In genomic region chr6:124492842-124493561, GRCm38 (mm10) we compare ENCODE assay signal across 8 mouse cellular contexts. TPM values are rescaled to one million over a fixed set of nuclear protein-coding genes. Genes with fewer than 3 reads are reported as not detected.
DNase-seq lines count a peak whose midpoint lies in the region; ATAC-seq and TF ChIP-seq lines count a peak whose summit lies in the region.

Gene C1rl (plus strand): TSS chr6:124493113.

- H3K4me3 ChIP-seq in E14TG2a.4 (replicated peaks; ENCODE audit: low read length), result peak within 1 kb of the TSS; percentile 37
- no peak within 1 kb of the TSS for H3K4me3 ChIP-seq in forebrain, embryonic 13.5 days
- no peak within 1 kb of the TSS for H3K4me3 ChIP-seq in heart, postnatal 0 days (ENCODE audit: low read depth, low read length)
- H3K4me3 ChIP-seq in liver, embryonic 15.5 days (replicated peaks), result no peak within 1 kb of the TSS; the same call in 1 of the 2 replicates
- no peak within 1 kb of the TSS for H3K4me3 ChIP-seq in stomach, embryonic 15.5 days (replicated peaks)

- peak; percentile 69 for ATAC-seq in forebrain, embryonic 13.5 days
- ATAC-seq in heart, postnatal 0 days (ENCODE audit: insufficient read depth, low read depth), result peak; percentile 91
- ATAC-seq in liver, embryonic 15.5 days (ENCODE audit: insufficient read depth), result peak; percentile 88
- peak; percentile 92 for ATAC-seq in stomach, embryonic 15.5 days (ENCODE audit: insufficient read depth, low FRiP score, low read depth)

- no peaks in the 10 kb centered on the region for H3K9me3 ChIP-seq in E14TG2a.4 (ENCODE audit: low read length)
- H3K9me3 ChIP-seq in forebrain, embryonic 13.5 days (replicated peaks), result no peaks in the 10 kb centered on the region
- no peaks in the 10 kb centered on the region for H3K9me3 ChIP-seq in heart, postnatal 0 days (replicated peaks; ENCODE audit: control insufficient read depth, low read length)
- no peaks in the 10 kb centered on the region for H3K9me3 ChIP-seq in liver, embryonic 15.5 days (replicated peaks)
- H3K9me3 ChIP-seq in stomach, embryonic 15.5 days, result no peaks in the 10 kb centered on the region

- TF ChIP-seq EP300 in heart, postnatal 0 days (IDR thresholded peaks at IDR 0.05; ENCODE audit: low read depth), result no peak

- WGBS in forebrain, embryonic 13.5 days, result 68% methylated on average over 3 of the region's 4 CpGs
- 32% methylated on average over 4 of the region's 4 CpGs for WGBS in heart, postnatal 0 days
- 22% methylated on average over 2 of the region's 4 CpGs for WGBS in liver, embryonic 15.5 days (ENCODE audit: insufficient replicate concordance)
- WGBS in stomach, embryonic 15.5 days, result 36% methylated on average over 2 of the region's 4 CpGs

- H3K27me3 ChIP-seq in E14TG2a.4 (ENCODE audit: insufficient read depth, low read length), result no peaks in the 10 kb centered on the region
- H3K27me3 ChIP-seq in forebrain, embryonic 13.5 days, result no peaks in the 10 kb centered on the region
- H3K27me3 ChIP-seq in heart, postnatal 0 days (ENCODE audit: control insufficient read depth, insufficient read depth, low read length), result no peaks in the 10 kb centered on the region
- H3K27me3 ChIP-seq in liver, embryonic 15.5 days, result no peaks in the 10 kb centered on the region
- no peaks in the 10 kb centered on the region for H3K27me3 ChIP-seq in stomach, embryonic 15.5 days (replicated peaks)

- no peaks in the 10 kb centered on the region for H3K36me3 ChIP-seq in E14TG2a.4 (ENCODE audit: insufficient read depth, low read length)
- no peaks in the 10 kb centered on the region for H3K36me3 ChIP-seq in forebrain, embryonic 13.5 days (ENCODE audit: poor library complexity, severe bottlenecking)
- H3K36me3 ChIP-seq in heart, postnatal 0 days (replicated peaks; ENCODE audit: control insufficient read depth, insufficient read depth, low read length), result no peaks in the 10 kb centered on the region
- H3K36me3 ChIP-seq in liver, embryonic 15.5 days (replicated peaks), result no peaks in the 10 kb centered on the region
- no peaks in the 10 kb centered on the region for H3K36me3 ChIP-seq in stomach, embryonic 15.5 days

- H3K4me1 ChIP-seq in E14TG2a.4 (replicated peaks; ENCODE audit: low read depth, low read length), result peaks cover 16% of the 10 kb centered on the region
- H3K4me1 ChIP-seq in forebrain, embryonic 13.5 days, result no peaks in the 10 kb centered on the region
- no peaks in the 10 kb centered on the region for H3K4me1 ChIP-seq in heart, postnatal 0 days (ENCODE audit: control insufficient read depth, insufficient read depth)
- peaks cover 18% of the 10 kb centered on the region for H3K4me1 ChIP-seq in liver, embryonic 15.5 days (replicated peaks)
- H3K4me1 ChIP-seq in stomach, embryonic 15.5 days, result no peaks in the 10 kb centered on the region

- peak; percentile 85 for DNase-seq in c-Kit-positive CD71-positive TER-119-positive erythroid progenitor cells, embryonic 14.5 days (ENCODE audit: low spot score)
- peak; percentile 84 for DNase-seq in heart, postnatal 0 days (ENCODE audit: low spot score)
- peak; percentile 91 to 92 for DNase-seq in kidney, postnatal 25 days
- DNase-seq in neural tube, embryonic 10.5 days (ENCODE audit: extremely low spot score, low spot score), result peak; percentile 71

- H3K9ac ChIP-seq in forebrain, embryonic 13.5 days, result no peak within 1 kb of the TSS
- H3K9ac ChIP-seq in heart, postnatal 0 days (replicated peaks; ENCODE audit: low read depth, low read length), result no peak within 1 kb of the TSS
- H3K9ac ChIP-seq in liver, embryonic 15.5 days, result no peak within 1 kb of the TSS
- no peak within 1 kb of the TSS for H3K9ac ChIP-seq in stomach, embryonic 15.5 days

- H3K4me2 ChIP-seq in forebrain, embryonic 13.5 days, result no peak within 1 kb of the TSS
- H3K4me2 ChIP-seq in heart, postnatal 0 days (ENCODE audit: low read depth, low read length), result no peak within 1 kb of the TSS
- peak within 1 kb of the TSS; percentile 47 for H3K4me2 ChIP-seq in liver, embryonic 15.5 days
- H3K4me2 ChIP-seq in stomach, embryonic 15.5 days, result no peak within 1 kb of the TSS

- peak; percentile 81 for TF ChIP-seq CTCF in E14TG2a.4 (conservative IDR thresholded peaks at IDR 0.05; ENCODE audit: low read length)
- peak; percentile 73 for TF ChIP-seq CTCF in heart, postnatal 0 days (IDR thresholded peaks at IDR 0.05; ENCODE audit: low read depth)

- no peak within 1 kb of the TSS for H3K27ac ChIP-seq in forebrain, embryonic 13.5 days
- peak within 1 kb of the TSS; percentile 7; the same call in 1 of the 2 replicates for H3K27ac ChIP-seq in heart, postnatal 0 days (ENCODE audit: low read depth)
- H3K27ac ChIP-seq in liver, embryonic 15.5 days (replicated peaks), result peak within 1 kb of the TSS; percentile 71
- peak within 1 kb of the TSS; percentile 23; the same call in 1 of the 2 replicates for H3K27ac ChIP-seq in stomach, embryonic 15.5 days

RNA-seq across cellular contexts. Expression of gene C1rl, which starts in this region (rescaled TPM):
- polyA plus RNA-seq in forebrain, embryonic 13.5 days (2015; fragmentation: Nextera tagmentation; extraction: Ambion mirVana), result 0.08 and 0.09 TPM in 2 replicates
- total RNA-seq in heart, postnatal 0 days (2014; rRNA removed; ENCODE audit: low replicate concordance), result 0.46 and 1.4 TPM in 2 replicates
- polyA plus RNA-seq in heart, postnatal 0 days (2015; fragmentation: Nextera tagmentation; extraction: Ambion mirVana), result 0.48 and 0.63 TPM in 2 replicates
- polyA plus RNA-seq in liver, embryonic 15.5 days (2015; fragmentation: Nextera tagmentation; extraction: Ambion mirVana), result 11.2 and 12.5 TPM in 2 replicates
- 1.9 and 2.2 TPM in 2 replicates for polyA plus RNA-seq in stomach, embryonic 15.5 days (2015; fragmentation: Nextera tagmentation; extraction: Ambion mirVana)

Comparison
In these comparisons a context has a peak if more than half of its experiments do, and no peak if none do; other contexts are left out.
1. Peak in ATAC-seq in forebrain, embryonic 13.5 days; RNA of the gene not detected or under 1 TPM.